Mouse (Mus musculus) G1E (cell line): ENCODE data around the gene Lama5.

Source experiments
- CTCF ChIP-seq: IDR thresholded peaks from 2 replicates; pipeline ENCODE4 v1.5.1; 2012; ENCODE audit warnings: low read depth, low read length, inconsistent platforms, mixed read lengths
- GATA1 ChIP-seq: IDR thresholded peaks from 2 replicates; pipeline ENCODE4 v1.6.1; 2012; ENCODE audit warnings: borderline replicate concordance, low read length, inconsistent platforms, mixed read lengths

GRCm38 (mm10) chr2:180224647-180225043, 1.0 kb downstream of the Lama5 start:
- TF ChIP-seq CTCF (no peak), GATA1 (no peak)
